Mouse (Mus musculus) R1 (cell line): ENCODE results near the gene Agbl4.

Source experiments
- DNase-seq: peaks from one replicate; pipeline ENCODE4 v3.0.0-alpha.2; 2018; ENCODE audit warnings: low read depth, low spot score

The Agbl4 gene

DNA sequence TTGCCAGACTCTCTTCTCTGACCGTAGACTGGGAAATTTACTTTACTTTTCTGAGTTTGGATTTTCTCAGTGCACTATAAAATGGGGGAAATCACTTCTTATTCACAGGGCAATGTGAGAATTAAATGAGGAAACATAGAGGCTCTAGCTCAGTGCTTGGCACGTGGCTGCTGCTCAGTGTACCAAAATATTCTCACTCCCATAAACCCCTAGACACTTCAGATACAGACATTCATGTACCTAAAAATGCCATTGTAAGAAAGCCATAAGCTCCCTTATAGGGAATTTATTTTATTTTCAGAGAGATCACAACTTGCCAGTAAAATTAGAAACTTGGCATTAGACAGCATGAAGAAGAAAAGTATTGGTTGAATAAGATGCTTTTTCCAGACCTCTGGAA is 883.5 kb downstream of the Agbl4 start:
- no peak for DNase-seq

GRCm38 (mm10) chr4:111281836-111282235 is 884.4 kb downstream of the Agbl4 start:
- DNase-seq: no peak

DNA sequence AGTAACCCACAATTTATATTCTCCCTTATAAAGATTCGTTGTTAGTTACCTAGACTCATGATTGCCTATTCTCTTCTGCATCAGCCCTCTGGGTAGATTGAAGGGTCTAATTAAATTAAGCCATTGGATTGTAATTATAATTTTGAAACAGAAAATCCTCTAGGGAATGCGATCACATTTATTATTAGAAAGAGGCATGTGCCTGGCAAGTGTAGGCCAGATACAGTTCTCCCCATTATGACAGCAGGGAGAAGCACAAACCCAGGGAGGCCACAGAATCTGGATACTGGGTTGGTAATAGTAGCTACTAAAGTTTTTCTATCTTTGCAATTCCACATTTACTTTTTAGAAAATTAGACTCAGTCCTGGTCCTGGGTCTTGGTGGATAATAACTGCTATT is 887.2 kb downstream of the Agbl4 start:
- DNase-seq: no peak

DNA sequence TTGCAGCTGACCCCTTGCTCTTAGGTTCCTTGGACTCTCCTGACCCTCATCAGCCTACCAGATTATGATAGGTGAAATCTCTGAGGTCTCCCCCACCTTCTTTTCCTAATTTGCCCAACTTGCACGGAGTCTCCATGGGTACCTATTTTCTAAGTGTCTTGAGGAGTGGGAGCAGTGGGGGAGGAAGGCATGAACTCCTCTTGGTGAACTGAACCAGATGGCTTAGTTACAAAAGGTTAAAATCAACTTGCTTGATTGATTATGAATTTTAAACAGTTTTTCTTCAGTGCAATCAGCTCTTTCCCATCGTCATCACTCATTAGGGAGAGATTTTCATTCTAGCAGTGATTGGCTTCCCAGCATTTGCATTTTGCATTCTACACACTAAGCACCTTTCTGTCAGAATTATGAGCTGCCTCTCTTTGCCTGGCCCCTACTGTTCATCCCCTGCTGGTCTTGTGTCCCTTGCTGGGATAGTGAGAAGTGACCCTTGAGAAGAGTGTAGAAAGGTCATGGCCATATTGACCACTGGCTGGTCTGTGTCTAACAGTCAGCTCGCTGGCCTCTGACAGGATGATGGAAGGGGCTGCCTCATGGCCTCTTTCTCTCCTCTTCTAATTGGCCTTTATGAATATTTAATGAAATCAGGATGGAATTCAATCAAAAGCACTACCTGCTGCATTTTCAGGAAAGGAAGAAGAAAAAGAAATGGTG is 897.2 kb downstream of the Agbl4 start:
- no peak for DNase-seq

GRCm38 (mm10) chr4:111306518-111306917 is 909.1 kb downstream of the Agbl4 start:
- DNase-seq: no peak

DNA sequence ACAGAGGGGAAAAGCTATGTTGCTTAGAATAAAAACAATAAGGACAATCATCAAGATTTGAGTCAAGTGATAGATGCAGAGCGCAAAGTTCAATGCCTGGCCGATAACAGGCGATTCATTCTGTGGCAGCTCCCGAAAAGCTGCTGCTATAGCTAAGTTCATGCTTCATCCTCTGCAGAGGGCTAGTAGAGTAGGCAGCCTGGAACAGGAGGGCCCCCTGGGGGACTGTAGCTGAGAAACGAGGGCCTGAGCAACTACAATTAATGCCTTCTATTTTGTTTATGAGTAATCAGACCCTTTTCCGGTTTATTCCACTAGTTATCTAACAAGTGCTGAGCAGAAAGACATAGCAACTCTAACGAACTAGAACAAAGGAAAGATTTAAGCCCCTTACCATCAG is 909.7 kb downstream of the Agbl4 start:
- no peak for DNase-seq

DNA sequence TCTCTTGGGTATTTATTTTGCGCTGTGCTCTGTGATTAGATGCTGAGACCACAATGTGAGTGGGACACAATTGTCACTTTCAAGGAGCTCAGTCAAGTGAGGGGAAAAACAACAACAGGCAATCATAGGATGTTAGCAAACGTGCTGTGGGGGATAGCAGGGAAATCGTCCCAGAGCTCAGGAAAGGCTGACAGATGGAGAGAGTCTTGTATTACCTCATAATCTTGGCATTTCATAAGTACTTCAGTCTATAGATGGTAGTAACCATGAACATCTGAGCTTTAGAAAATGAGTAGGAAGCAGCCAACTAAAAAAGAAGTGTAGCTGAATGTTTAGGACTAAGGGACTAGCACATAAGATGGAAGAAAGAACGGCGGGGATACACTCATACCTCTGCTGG is 910.2 kb downstream of the Agbl4 start:
- DNase-seq: no peak

DNA sequence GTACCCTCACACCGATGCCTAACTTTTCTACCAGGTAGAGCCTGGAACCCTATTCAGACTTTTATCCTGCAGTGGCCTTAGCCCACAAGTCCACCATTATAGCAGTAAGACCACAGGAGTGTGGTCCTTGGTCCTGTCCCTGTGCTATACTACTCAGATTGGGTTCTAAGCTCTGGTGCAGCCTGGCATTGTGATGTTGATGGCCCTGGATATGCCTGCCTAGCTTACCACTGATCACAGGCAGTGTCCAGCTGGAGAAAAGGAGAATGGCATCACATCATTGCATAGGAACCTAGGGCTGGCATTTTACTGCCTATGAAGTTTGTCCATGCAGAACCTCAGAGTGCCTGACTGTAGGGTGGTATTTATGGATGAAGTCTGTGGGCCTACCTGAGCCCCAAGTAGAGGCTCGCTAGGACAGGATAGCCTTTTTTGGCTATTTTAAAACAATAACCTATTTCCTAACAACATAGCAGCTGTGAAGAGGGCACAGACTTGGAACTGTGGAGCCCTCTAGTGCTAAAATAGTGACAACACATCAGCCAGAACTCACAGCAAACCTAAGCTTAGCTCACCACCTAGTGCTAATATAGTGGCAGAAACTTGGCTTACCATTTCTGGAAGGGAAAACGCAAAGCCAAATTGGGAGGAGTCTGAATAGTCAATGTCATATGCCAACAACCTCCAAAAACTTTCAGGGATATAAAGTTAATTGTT is 911.3 kb downstream of the Agbl4 start:
- DNase-seq: peak; percentile 64

GRCm38 (mm10) chr4:111327094-111327493 is 929.6 kb downstream of the Agbl4 start:
- DNase-seq: no peak

DNA sequence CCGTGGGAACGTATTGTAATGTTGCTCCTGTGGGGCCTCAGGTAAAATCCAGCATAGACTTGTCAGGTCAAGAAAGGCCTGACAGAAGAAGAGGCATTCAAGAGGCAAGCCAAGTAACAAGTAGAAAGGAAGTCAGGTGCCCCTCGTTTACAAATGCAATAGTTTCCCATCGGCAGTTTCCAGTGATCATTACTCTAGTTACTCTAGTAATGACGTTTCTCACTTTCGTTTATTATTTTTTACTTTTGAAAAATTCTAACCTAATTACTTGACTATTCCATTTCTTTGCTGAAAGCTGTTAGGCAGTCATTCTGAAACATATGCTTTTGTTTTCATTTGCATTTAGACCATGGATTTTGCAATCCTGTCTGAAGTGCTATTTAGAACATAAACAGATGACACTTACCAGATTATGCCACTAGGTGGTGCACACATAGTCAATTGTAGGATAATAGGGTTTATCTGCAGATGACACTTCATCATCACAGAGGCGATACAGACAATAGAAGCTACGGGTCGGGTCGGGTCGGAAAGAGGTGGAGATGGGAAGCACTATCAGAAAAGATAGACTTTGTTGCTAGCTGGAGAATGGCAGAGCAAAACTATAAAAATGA is 930.4 kb downstream of the Agbl4 start:
- peak; percentile 43 for DNase-seq

- no peak for DNase-seq
These were observed 932.0 kb downstream of the Agbl4 start for GRCm38 (mm10) chr4:111329501-111329900.

DNA sequence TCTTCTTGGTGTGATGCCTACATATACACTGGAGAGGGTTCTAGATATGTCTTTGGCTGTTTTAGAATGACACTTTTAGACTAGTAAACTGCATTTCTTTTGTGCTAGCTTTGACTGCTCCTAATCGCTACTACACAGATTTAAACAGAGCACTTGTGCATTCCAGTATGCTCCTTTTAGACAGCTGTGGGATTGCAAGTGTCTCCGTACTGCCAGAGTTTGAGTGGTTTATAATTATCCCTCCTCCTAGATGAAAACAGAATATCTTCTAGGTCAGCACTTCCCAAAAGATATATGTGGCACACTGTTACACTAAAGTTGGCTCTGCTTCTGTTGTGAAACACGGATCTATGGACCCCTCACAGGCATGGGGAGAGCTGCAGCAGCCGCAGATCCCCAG is 935.4 kb downstream of the Agbl4 start:
- DNase-seq: no peak

DNA sequence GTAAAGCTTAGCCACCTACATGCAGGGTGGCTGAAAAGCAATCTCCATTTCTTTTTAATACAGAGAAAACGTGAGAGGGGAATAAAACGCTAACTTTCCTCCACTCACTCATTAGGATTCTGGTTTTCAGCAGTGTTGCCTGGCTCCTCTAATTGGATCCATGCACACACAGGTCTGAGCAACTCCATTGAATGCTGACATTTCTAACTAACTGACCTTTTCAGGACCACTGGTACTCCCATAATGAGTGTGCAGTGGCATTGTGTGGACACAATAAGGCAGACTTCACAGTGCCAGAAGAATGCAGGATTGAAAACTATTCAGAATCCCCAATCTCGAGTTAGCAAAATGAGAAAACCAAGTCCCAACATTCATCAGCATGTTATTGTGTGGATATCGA is 952.5 kb downstream of the Agbl4 start:
- DNase-seq: no peak

DNA sequence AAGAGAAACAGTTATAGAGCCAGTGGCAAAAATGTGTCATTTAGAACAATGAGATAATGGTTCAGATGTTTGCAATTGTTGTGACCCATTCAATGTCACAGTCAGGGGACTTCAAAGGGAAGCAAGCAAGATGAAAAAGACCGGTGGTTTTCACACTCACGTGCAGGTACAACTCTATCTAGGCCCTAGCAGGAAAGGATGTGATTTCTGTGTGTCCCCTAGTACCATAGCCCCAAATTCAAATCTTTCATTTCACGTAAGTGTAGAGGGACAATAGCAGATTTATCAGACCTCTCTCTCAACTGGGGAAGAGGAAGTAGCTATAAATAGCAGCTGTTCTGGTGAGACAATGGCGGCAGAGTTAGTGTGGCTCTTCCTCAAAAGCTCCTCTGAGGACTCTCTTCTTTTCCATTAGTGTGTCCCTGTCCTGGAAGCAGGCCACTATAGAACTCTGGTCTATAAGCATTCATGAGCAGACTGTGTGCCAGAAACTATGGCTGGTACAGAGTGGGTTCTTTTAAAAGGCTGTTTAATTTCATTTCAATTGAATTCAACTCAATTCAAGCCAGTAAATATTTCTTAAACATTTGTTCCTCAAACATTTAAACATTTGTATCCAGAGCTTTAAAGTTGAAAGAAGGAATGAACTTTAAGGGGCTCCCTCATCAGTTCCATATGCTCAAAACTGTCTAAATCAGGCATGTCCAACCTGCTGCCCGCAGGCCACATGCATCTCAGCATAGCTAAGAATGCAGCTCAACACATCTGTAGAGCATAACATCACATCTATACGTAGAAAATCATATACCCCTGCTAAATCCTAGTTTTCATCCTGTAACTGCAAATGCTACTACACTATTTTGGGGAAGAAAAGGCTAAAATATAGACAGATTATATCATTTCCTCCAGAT is 953.4 kb downstream of the Agbl4 start:
- DNase-seq: no peak

DNA sequence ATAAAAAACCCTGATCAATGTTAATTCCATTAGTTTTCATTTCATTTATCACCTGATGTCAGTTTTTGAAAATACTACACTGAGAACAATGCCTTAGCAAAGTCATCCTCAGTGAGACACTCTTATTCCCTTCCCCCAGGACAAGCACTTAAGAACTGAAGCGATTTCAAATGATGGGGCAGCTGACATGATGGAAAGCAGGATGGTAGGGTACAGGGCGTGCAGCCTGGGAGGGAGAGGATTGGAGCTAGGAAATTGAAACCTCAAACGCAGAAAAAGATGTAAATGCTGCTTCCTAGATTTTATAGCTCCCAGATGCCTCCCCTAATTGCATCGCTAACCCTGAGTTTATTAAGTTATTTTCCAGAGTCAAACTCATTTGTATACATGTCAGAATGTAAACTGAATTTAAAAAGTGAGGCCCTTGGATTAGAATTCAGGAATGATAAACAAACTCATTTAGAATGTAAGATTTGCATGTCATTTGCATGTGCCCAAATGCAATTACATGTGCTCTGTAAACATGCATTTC is 959.2 kb downstream of the Agbl4 start:
- DNase-seq: no peak

- DNase-seq: no peak
These were observed 959.7 kb downstream of the Agbl4 start for GRCm38 (mm10) chr4:111357176-111357575.

DNA sequence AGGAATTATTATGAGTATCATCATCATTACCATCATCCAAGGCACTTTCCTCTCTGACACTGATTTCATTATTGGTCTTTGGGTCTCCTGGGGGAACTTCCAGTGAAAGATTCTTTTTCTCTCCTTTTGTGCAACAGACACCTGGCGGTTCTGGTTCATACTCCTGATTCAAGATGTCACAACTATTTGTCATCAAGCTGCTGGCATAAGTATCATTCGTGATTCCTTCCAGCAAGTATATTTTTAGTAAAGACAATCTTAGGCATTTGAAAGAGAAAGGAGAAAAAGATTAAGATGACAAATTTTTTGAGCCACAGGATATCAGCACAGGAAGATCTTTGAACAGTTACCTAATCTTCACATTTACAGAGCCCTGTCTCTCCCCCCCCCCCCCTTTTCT is 966.7 kb downstream of the Agbl4 start:
- no peak for DNase-seq

GRCm38 (mm10) chr4:111367771-111368170 is 970.3 kb downstream of the Agbl4 start:
- no peak for DNase-seq

GRCm38 (mm10) chr4:111377159-111377558 is 979.7 kb downstream of the Agbl4 start:
- no peak for DNase-seq

- no peak for DNase-seq
These were observed 980.6 kb downstream of the Agbl4 start for GRCm38 (mm10) chr4:111378071-111378470.

- no peak for DNase-seq
These were observed 985.6 kb downstream of the Agbl4 start for GRCm38 (mm10) chr4:111383101-111383500.

DNA sequence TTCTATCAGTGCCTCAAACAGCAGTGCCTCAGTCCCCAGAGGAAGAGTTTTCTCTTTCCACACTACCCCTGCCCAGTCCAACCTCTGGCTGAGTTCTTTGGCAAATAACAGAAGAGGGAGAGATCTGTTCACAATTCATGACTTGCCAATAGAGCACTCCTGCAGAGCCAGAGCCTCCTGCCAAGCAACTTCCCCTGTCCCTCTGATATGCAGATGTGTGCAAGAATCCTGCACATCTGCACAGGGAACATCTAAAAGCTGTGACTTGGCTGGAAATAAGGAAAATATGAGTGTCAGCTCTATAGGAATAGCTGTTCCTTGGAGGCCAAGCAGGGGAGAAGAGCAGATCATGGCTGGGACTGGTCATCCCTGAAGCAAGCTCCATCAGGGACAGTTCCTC is 993.3 kb downstream of the Agbl4 start:
- DNase-seq: peak; percentile 8
